Mouse (Mus musculus): ENCODE results near the gene Nedd8. TPM values are rescaled to one million over a fixed set of nuclear protein-coding genes. Genes with fewer than 3 reads are reported as not detected.

Gene Nedd8
- total RNA-seq, 1 experiment from 2014 or later = 352 TPM

DNA sequence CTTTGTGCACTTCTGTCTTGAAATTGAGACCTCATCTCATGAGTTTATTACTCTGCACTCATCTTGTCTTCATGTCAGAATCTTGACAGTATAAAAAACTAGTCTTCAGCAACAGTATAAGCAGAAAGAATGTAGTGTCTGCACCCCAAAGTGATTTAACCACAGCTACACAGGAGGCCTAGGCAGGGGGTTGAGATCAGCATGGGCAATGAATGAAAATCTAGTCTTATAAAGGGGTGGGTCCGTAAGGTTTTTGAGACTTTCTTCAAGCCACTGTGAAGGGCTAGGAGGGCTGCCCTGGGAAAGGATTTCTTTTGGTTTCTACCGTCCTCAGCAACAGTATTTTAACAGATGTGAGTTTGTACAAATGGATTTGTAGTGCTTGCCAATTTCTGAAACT lies 11.3 kb downstream of the Nedd8 start:
- no peak for DNase-seq

- peak; percentile 79 for DNase-seq
Observed at GRCm38 (mm10) chr14:55659960-55660573, 11.9 kb downstream of the Nedd8 start, which contains the start of gene Mdp1. Gene Mdp1 (minus strand): TSS chr14:55660508.

GRCm38 (mm10) chr14:55658011-55658410 lies 13.9 kb downstream of the Nedd8 start:
- peak; percentile 53 for DNase-seq

- no peak for DNase-seq
Observed at GRCm38 (mm10) chr14:55656935-55657334, 15.0 kb downstream of the Nedd8 start.

DNA sequence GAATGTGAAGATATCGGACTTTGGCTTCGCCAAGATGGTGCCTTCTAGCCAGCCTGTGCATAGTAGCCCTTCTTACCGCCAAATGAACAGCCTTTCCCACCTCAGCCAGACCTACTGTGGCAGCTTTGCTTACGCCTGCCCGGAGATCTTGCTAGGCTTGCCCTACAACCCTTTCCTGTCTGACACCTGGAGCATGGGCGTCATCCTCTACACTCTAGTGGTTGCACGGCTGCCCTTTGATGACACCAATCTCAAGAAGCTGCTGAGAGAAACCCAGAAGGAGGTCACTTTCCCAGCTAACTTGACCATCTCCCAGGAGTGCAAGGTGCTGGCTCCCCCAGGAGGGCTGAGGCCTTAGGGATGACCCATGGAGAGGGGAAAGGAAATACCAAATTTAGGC lies 20.4 kb downstream of the Nedd8 start:
- DNase-seq = no peak

- no peak for DNase-seq
Observed at GRCm38 (mm10) chr14:55649884-55650283, 22.0 kb downstream of the Nedd8 start, which contains the start of gene Tssk4. Gene Tssk4 (plus strand): TSS chr14:55650184.

DNA sequence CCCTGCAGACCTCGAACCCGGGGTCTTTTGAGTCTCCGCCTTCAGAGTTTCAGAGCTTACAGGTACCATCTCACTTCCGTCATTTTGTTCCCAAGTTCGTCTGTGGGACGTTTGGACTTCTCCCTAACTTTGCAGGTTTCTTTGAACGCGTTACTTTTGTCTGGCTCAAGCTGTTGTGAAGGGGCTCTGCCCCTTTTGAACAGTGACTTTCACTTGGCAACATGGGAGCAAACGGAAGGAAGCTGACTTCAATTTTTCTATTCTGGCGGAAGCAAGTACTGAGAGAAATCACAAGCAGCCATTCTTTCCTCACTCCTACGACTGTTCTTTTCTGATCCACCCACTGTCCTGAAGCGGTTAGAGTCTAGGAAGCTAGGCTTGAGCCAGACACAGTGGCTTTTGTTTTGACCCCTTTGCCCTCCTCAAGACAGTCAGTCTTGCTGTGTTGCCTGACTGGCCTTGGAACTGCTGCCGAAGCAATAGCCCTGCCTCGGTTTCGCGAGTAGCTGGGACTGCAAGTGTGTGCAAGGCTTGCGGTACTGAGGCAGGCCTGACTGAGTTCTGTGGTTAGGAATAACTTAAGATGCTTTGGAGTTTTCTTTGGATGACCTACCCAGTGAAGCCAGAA lies 27.5 kb downstream of the Nedd8 start:
- no peak for DNase-seq

GRCm38 (mm10) chr14:55643060-55643907 lies 28.6 kb downstream of the Nedd8 start, which contains the start of gene Tm9sf1:
Gene Tm9sf1 (minus strand): TSS chr14:55643806.
- peak; percentile 84 for DNase-seq

DNA sequence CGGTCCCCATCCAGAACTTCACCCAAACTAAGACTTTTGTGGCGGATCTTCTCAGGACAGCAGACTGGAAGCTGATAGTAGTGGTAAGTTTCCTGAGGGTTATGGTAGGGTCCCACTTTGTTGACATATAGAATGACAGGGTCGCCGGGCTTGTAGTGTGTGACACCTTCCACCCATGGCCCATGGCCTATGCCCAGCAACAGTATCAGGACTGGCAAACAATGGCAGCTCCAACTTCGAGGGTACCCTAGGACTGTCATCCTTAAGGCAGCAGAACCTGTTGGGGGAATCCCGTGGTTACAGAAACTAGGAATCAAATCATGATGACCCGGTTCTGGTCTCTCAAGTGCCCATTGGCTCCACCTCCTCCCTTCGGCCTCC lies 29.3 kb downstream of the Nedd8 start:
- no peak for DNase-seq

GRCm38 (mm10) chr14:55641291-55641690 lies 30.6 kb downstream of the Nedd8 start:
- no peak for DNase-seq

DNA sequence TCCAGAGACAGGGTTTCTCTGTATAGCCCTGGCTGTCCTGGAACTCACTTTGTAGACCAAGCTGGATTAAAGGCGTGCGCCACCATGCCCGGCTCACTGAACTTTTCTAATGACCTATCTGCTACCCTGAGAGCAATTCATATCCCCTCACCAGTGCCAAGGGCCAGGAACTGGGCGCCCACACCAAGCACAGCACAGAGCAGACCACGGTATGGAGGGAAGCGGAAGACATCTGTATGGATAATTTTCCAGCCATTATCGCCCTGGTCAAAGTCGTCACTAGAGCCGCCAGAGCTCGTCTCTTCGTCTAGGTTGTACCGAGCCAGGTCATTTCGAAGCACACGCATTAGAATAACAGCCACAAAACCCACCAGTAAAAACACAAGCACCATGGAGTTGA lies 31.1 kb downstream of the Nedd8 start:
- no peak for DNase-seq

- no peak for DNase-seq
Observed at GRCm38 (mm10) chr14:55637795-55638194, 34.1 kb downstream of the Nedd8 start, which contains the start of gene Gm49378. Gene Gm49378 (minus strand): TSS chr14:55637895.

DNA sequence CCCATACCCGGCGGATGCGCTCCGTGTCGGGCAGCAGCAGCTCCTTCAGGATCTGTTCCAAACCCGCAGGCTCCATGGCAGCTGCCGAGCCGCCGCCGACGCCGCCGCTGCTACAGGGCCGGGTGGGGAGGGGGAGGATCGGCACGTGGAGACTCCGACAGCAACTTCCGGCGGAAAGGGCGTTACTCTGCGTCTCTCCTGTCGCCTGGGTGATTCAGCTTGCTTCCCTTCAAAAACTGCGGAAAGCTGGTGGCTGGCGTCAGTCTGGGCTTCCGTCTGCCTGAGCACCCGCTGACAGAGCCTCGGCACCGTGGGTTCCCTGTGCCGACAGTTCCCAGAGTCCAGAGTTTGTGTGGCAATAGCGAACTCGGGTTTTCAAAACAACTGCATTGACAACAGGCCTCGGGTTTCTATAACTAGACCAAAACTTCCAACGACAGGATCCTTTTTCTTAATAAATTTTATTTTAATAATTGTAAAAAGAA lies 36.4 kb downstream of the Nedd8 start, which contains the start of gene Ipo4:
TSS of gene Ipo4 (minus strand) at position 435 of the 485 bp plus-strand sequence.
- DNase-seq = peak; percentile 89

DNA sequence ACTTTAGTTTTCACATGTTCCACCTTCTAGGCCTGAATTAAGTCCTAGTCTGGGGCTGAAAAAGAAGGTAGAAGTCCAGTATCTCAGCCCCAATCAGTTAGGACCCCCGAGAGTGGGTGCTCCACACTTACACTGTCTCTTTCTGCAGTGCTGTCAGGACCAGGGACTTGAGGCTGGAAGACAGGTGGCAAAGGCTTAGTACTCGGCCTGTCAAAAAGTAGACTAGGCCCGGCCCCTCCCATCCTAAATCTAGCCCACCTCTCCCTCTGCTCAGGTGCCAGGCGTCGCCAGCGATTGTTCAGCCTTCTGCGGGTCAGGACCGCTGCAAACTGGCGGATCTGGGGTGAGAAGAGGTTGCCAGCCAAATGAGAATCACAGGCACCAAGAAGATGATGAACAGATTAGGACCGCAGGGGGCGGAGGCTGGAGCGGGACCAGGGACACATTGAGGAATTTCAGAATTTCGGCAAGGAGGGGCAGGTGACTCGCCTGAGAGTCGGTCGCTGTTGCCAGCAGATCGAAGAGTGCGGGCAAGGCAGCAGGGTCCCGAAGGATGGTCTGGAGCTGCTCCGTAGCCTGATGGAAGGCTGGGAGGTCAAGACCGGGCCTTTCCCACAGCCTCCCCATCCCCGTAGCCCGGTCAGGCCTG lies 36.9 kb downstream of the Nedd8 start:
- peak; percentile 33 for DNase-seq

DNA sequence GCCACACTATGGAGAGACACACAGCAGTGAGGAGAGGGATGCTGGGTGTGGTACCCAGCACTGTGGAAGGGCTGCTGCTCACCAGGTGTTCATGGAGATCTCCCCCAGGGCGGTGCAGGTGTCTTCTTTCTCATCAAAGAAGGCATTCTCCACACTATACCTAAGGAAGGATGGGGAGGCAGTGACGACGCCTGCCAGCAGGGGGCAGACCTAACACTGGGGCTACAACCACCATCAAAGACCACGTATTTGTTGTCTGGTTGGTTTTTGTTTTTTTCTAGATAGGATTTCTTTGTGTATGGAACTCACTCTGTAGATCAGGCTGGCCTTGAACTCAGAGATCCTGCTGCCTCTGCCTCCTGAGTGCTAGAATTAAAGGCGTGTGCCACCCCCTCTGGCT lies 42.6 kb downstream of the Nedd8 start:
- DNase-seq = peak; percentile 65

GRCm38 (mm10) chr14:55628077-55628827 lies 43.7 kb downstream of the Nedd8 start:
- DNase-seq = no peak

GRCm38 (mm10) chr14:55618486-55619195 lies 53.3 kb downstream of the Nedd8 start:
- DNase-seq = no peak

DNA sequence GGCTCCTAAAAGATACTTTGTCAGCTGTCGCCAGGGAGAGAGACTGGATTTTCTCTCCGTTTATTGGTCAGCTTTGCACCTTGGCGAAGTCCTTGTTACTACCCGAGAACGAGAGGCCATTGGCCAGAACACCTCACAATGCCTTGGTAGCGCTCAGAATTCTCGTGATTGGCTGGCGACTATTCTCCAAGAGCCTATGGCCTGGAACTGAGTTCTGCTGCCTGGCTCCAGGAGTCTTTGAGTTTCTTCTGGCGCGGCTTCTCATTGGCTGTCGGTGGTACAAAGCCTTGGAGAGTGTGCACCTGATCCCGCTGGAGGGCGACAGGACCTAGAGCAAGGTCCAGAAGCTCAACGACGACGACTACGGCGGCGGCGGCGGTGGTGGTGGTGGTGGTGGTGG lies 54.1 kb downstream of the Nedd8 start, which contains the start of gene Rec8:
TSS of gene Rec8 (plus strand) at position 216 of the 400 bp plus-strand sequence.
- peak; percentile 39 for DNase-seq

DNA sequence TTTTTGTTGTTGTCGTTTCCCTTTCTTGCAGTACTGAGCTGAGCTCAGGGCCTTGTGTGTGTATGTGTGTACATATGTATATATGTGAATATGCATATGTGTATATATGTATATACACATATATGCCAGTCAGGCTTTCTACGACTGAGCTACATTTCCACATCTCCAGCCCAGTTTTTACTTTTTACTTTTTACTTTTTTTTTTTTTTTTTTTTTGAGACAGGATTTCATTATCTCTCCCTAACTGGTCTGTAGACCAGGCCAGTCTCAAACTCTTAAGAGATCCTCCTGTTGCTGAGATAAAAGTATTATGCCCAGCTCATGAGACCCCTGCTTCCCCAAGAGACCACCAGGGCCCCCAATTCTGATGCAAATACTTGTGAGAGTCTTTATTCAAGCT lies 55.1 kb downstream of the Nedd8 start:
- no peak for DNase-seq

- no peak for DNase-seq
Observed at GRCm38 (mm10) chr14:55615876-55616275, 56.0 kb downstream of the Nedd8 start.

Data from adrenal gland, postnatal 25 days (tissue).